Mouse (Mus musculus): ENCODE results near the gene Bloc1s3. TPM values are rescaled to one million over a fixed set of nuclear protein-coding genes. Genes with fewer than 3 reads are reported as not detected.

Gene Bloc1s3
- polyA plus RNA-seq, 1 experiment: 7.8 TPM

DNA sequence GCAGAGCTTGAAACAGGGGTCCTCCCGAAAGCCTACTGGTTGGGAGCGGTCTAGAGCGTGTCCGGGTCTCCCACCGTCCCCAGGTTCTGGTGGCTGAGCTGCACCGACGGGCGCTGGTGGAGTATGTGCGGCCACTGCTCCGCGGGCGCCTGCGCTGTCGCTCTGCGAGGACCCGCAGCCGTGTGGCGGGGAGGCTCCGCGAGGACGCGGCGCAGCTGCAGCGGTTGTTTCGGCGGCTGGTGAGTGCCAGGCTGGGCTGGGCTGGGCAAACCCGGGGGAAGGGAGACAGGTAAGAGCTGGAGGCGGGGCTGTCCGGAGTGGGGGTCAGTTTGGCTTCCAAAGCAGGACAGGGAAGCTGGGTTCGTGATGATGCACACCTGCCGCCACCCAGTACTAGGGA lies 18.6 kb downstream of the Bloc1s3 start:
- Histone ChIP-seq H3K79me2 (ENCODE audit: control insufficient read depth, insufficient read depth) (no peaks in the 10 kb centered on the region), H3ac (ENCODE audit: control insufficient read depth, insufficient read length) (no peak overlapping the region), H3K36me3 (ENCODE audit: control insufficient read depth, insufficient read depth) (no peaks in the 10 kb centered on the region), H3K4me3 (no peak overlapping the region), H3K27me3 (ENCODE audit: control insufficient read depth, insufficient read depth, insufficient read length) (peaks cover 59% of the 10 kb centered on the region), H3K4me2 (ENCODE audit: low read depth) (no peak overlapping the region)
- TF ChIP-seq REST (IDR thresholded peaks at IDR 0.05; ENCODE audit: insufficient read depth, insufficient read length): no peak
- no peak for TF ChIP-seq CEBPB (IDR thresholded peaks at IDR 0.05; ENCODE audit: insufficient read depth, poor library complexity, severe bottlenecking)

DNA sequence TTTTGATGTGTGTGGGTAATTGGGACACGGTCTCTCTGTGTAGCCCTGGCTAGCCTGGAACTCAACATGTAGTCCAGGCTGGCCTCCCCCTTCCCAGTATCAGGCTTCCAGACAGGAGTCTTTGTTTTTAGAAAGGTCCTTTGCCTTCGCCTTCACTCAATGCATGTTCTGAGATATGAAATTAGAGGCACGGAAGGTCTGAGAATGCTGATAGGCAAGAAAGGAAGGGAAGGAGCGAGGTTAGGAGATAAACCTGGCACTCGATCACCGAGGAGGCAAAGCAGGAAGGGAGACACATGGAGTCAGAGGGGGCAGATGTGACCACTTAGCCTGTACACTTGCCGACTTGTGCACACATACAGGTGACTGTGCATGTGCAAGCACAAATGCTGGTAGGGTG lies 21.6 kb downstream of the Bloc1s3 start:
- Histone ChIP-seq H3K4me2 (ENCODE audit: low read depth) (no peak overlapping the region), H3ac (ENCODE audit: control insufficient read depth, insufficient read length) (no peak overlapping the region), H3K27me3 (ENCODE audit: control insufficient read depth, insufficient read depth, insufficient read length) (peaks cover 54% of the 10 kb centered on the region), H3K79me2 (ENCODE audit: control insufficient read depth, insufficient read depth) (no peaks in the 10 kb centered on the region), H3K4me3 (no peak overlapping the region), H3K36me3 (ENCODE audit: control insufficient read depth, insufficient read depth) (no peaks in the 10 kb centered on the region)
- TF ChIP-seq POLR2A (IDR thresholded peaks at IDR 0.05; ENCODE audit: insufficient read length, low read depth) (no peak), USF1 (IDR thresholded peaks at IDR 0.05; ENCODE audit: low read depth) (no peak), MYOD1 (IDR thresholded peaks at IDR 0.05; ENCODE audit: control insufficient read depth in 1 of 3, insufficient read length in 2 of 3, low read depth in 2 of 3) (no peak), SRF (IDR thresholded peaks at IDR 0.05; ENCODE audit: control insufficient read depth, insufficient read length, low read depth) (no peak), POLR2AphosphoS2 (IDR thresholded peaks at IDR 0.05; ENCODE audit: insufficient read length, low read depth) (no peak), REST (IDR thresholded peaks at IDR 0.05; ENCODE audit: insufficient read depth, insufficient read length) (no peak), CEBPB (IDR thresholded peaks at IDR 0.05; ENCODE audit: insufficient read depth, poor library complexity, severe bottlenecking) (no peak), TCF3 (IDR thresholded peaks at IDR 0.05; ENCODE audit: insufficient read length, low read depth) (no peak), MAX (IDR thresholded peaks at IDR 0.05; ENCODE audit: low read depth) (no peak), E2F4 (IDR thresholded peaks at IDR 0.05; ENCODE audit: insufficient read depth) (no peak), TCF12 (IDR thresholded peaks at IDR 0.05; ENCODE audit: insufficient read depth, poor library complexity, severe bottlenecking) (no peak)

DNA sequence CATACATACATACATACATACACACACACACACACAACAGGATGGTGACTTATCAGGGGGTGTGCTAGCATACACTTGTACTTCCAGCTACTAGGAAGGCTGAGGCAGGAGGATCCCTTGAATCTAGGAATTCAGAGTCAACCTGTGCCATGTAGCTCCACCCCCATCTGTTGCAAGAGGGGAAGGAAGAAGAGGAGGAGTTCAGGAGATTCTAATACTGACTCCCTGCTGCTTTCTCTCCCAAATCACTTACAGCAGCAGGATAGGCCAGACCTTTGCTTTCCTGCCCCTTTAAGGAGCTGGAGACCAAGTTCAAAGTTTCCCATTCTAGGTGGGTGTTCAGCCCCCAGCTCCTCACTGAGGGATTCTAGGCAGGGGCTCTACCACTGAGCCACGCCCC lies 22.7 kb downstream of the Bloc1s3 start:
- Histone ChIP-seq H3K4me2 (ENCODE audit: low read depth) (no peak overlapping the region), H3K79me2 (ENCODE audit: control insufficient read depth, insufficient read depth) (no peaks in the 10 kb centered on the region), H3K4me3 (no peak overlapping the region), H3K27me3 (ENCODE audit: control insufficient read depth, insufficient read depth, insufficient read length) (peaks cover 58% of the 10 kb centered on the region), H3ac (ENCODE audit: control insufficient read depth, insufficient read length) (no peak overlapping the region), H3K36me3 (ENCODE audit: control insufficient read depth, insufficient read depth) (no peaks in the 10 kb centered on the region)
- TF ChIP-seq POLR2A (IDR thresholded peaks at IDR 0.05; ENCODE audit: insufficient read length, low read depth) (no peak), REST (IDR thresholded peaks at IDR 0.05; ENCODE audit: insufficient read depth, insufficient read length) (no peak), MYOG (IDR thresholded peaks at IDR 0.05; ENCODE audit: control insufficient read depth in 1 of 3, insufficient read depth in 1 of 3, insufficient read length in 2 of 3, low read depth in 2 of 3) (no peak), MAX (IDR thresholded peaks at IDR 0.05; ENCODE audit: low read depth) (no peak), CEBPB (IDR thresholded peaks at IDR 0.05; ENCODE audit: insufficient read depth, poor library complexity, severe bottlenecking) (no peak)

DNA sequence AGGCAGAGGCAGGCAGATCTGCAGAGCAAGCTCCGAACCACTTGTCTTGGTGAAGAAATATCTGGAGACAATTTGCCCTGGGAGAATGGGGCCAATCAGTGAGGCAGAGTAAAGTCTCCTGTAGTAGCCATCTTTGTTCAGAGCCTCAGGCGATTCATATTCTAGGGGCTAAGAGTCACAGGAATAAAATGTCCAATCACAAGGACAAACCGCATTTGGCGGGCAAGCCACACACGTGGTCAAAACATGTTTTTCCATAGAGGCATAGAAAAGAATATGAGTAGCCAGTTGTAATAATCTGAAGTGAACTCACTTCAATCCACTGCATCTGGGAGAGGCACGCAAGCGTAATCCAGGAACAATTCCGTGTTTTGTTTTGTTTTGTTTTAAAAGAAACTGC lies 24.9 kb downstream of the Bloc1s3 start:
- peaks cover 55% of the 10 kb centered on the region for H3K27me3 ChIP-seq (ENCODE audit: control insufficient read depth, insufficient read depth, insufficient read length)
- no peak overlapping the region for H3ac ChIP-seq (ENCODE audit: control insufficient read depth, insufficient read length)
- no peaks in the 10 kb centered on the region for H3K36me3 ChIP-seq (ENCODE audit: control insufficient read depth, insufficient read depth)
- TF ChIP-seq TCF3 (IDR thresholded peaks at IDR 0.05; ENCODE audit: insufficient read length, low read depth): no peak
- no peak for TF ChIP-seq MYOD1 (IDR thresholded peaks at IDR 0.05; ENCODE audit: control insufficient read depth in 1 of 3, insufficient read length in 2 of 3, low read depth in 2 of 3)
- TF ChIP-seq POLR2A (IDR thresholded peaks at IDR 0.05; ENCODE audit: insufficient read length, low read depth): no peak
- no peak for TF ChIP-seq USF1 (IDR thresholded peaks at IDR 0.05; ENCODE audit: low read depth)
- TF ChIP-seq REST (IDR thresholded peaks at IDR 0.05; ENCODE audit: insufficient read depth, insufficient read length): no peak
- no peak for TF ChIP-seq TCF12 (IDR thresholded peaks at IDR 0.05; ENCODE audit: insufficient read depth, poor library complexity, severe bottlenecking)
- no peak for TF ChIP-seq CEBPB (IDR thresholded peaks at IDR 0.05; ENCODE audit: insufficient read depth, poor library complexity, severe bottlenecking)
- TF ChIP-seq MAX (IDR thresholded peaks at IDR 0.05; ENCODE audit: low read depth): no peak
- no peak for TF ChIP-seq E2F4 (IDR thresholded peaks at IDR 0.05; ENCODE audit: insufficient read depth)
- no peak for TF ChIP-seq POLR2AphosphoS2 (IDR thresholded peaks at IDR 0.05; ENCODE audit: insufficient read length, low read depth)
- no peak for TF ChIP-seq SRF (IDR thresholded peaks at IDR 0.05; ENCODE audit: control insufficient read depth, insufficient read length, low read depth)
- TF ChIP-seq MYOG (IDR thresholded peaks at IDR 0.05; ENCODE audit: control insufficient read depth in 1 of 3, insufficient read depth in 1 of 3, insufficient read length in 2 of 3, low read depth in 2 of 3): no peak
- H3K79me2 ChIP-seq (ENCODE audit: control insufficient read depth, insufficient read depth): no peaks in the 10 kb centered on the region
- no peak overlapping the region for H3K4me2 ChIP-seq (ENCODE audit: low read depth)
- H3K4me3 ChIP-seq: no peak overlapping the region

DNA sequence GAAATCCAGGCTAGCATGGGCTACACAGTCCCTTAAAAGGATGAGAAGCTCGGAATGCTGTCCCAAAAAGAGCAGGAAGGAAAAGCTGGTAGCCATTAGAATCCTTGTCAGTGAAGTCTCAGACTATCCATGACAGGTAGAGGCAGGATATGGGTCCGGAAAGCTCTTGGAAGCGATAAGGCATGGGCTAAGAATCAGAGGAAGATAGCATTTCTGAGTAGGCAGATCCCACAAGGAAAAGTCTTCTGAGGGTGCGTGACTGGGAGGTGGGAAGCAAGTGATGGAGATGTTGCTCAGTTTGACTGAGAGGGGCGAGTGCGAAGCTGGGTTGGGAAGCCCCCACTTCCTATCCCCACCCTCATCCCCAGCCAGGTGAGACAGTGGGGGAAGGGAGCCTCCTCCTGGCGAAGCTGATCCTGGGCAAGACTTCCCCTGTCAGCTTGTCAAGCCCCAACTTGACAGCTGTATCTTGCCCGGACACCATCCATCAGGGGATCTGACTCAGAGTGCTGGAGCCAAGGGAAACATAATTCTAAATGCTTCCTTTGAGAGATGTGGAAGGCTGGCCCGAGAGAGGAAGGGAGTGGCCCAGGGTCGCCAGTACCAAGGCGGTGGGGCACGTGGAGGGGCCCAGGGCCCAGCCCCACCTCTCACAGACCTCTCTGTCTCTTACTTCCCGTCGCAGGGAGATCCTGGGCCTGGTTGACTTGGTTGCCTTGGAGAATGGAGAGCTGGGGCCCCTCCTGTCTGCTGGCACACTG lies 30.4 kb downstream of the Bloc1s3 start:
- H3K4me2 ChIP-seq (ENCODE audit: low read depth): no peak overlapping the region
- H3K27me3 ChIP-seq (ENCODE audit: control insufficient read depth, insufficient read depth, insufficient read length): peaks cover 58% of the 10 kb centered on the region
- H3ac ChIP-seq (ENCODE audit: control insufficient read depth, insufficient read length): no peak overlapping the region
- TF ChIP-seq SRF (IDR thresholded peaks at IDR 0.05; ENCODE audit: control insufficient read depth, insufficient read length, low read depth) (no peak), MAX (IDR thresholded peaks at IDR 0.05; ENCODE audit: low read depth) (no peak), USF1 (IDR thresholded peaks at IDR 0.05; ENCODE audit: low read depth) (no peak), CEBPB (IDR thresholded peaks at IDR 0.05; ENCODE audit: insufficient read depth, poor library complexity, severe bottlenecking) (no peak), TCF12 (IDR thresholded peaks at IDR 0.05; ENCODE audit: insufficient read depth, poor library complexity, severe bottlenecking) (no peak), POLR2AphosphoS2 (IDR thresholded peaks at IDR 0.05; ENCODE audit: insufficient read length, low read depth) (no peak), REST (IDR thresholded peaks at IDR 0.05; ENCODE audit: insufficient read depth, insufficient read length) (no peak), E2F4 (IDR thresholded peaks at IDR 0.05; ENCODE audit: insufficient read depth) (no peak), MYOG (IDR thresholded peaks at IDR 0.05; ENCODE audit: control insufficient read depth in 1 of 3, insufficient read depth in 1 of 3, insufficient read length in 2 of 3, low read depth in 2 of 3) (no peak), TCF3 (IDR thresholded peaks at IDR 0.05; ENCODE audit: insufficient read length, low read depth) (no peak), MYOD1 (IDR thresholded peaks at IDR 0.05; ENCODE audit: control insufficient read depth in 1 of 3, insufficient read length in 2 of 3, low read depth in 2 of 3) (no peak), POLR2A (IDR thresholded peaks at IDR 0.05; ENCODE audit: insufficient read length, low read depth) (no peak)
- H3K4me3 ChIP-seq: no peak overlapping the region
- no peaks in the 10 kb centered on the region for H3K36me3 ChIP-seq (ENCODE audit: control insufficient read depth, insufficient read depth)
- H3K79me2 ChIP-seq (ENCODE audit: control insufficient read depth, insufficient read depth): no peaks in the 10 kb centered on the region
